Mouse (Mus musculus) small intestine, adult 2 months (tissue): ENCODE measurements around the gene Tsc22d2.

Experiments used
- CTCF ChIP-seq: fragments of 200-500 bp; IDR thresholded peaks from 2 replicates; pipeline ENCODE4 v1.5.1; 2012; ENCODE audit warnings: low read depth, mild to moderate bottlenecking, control low read depth, inconsistent platforms, low read length, moderate library complexity, mixed read lengths; ENCODE audit not compliant: insufficient replicate concordance, insufficient read length; ENCODE audit errors: extremely low read depth
- POLR2A ChIP-seq: fragments of 200-500 bp; IDR thresholded peaks from 2 replicates; pipeline ENCODE4 v1.6.1; 2012; ENCODE audit warnings: low read depth, mild to moderate bottlenecking, control low read depth, inconsistent platforms, low read length, moderate library complexity

DNA sequence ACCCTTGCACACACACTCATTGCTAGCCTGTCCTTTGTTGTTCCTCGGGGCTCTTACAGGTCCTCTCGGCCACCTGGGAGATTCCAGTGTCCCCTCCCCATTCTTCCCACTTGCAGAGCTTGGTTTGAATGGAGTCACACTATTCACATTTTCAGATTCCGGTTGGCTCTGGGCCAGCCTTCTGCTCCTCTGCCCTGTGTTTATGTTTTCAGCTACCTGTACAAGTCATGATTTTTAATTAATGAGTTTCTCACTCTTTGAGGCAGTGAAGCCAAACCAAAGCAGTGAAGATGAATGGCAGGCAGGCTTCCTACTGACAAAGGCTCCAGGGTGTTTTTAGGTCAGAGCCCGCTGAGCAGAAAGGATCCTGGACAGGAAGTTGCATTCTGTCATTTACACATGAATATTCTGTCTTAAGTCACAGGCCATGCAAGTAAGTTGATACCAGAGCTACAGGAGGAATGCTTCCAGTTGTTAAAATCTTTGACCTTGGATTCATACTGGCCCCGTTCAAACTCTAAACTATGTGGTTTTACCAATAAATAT, 36.9 kb upstream of the Tsc22d2 start:
- TF ChIP-seq POLR2A (no peak), CTCF (no peak)
